Mouse (Mus musculus): Measurements from ENCODE around the gene Cdkal1. TPM values are rescaled to one million over a fixed set of nuclear protein-coding genes. Genes with fewer than 3 reads are reported as not detected.

Cdkal1 gene
- polyA plus RNA-seq, 1 experiment: 7.2 TPM

DNA sequence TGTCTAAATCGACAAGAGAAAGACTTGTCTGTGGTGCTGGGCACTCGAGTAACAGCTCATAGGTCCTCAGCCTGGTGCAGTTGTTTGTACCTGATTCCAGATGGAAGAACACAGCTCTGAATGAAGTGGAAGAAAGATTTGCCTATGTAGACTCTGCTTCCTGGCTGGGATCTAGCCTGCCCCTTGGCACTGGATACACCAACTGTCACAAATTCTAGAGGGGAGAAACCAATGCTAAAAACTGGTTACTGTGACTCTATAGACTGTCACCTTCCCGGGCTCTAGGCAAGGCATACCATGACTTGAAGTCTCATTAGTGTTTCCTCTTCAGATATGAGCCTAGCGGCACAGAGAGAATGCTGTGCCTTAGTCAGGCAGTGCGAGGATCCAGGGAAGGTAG, 366.0 kb downstream of the Cdkal1 start:
- TF ChIP-seq POLR2A (IDR thresholded peaks at IDR 0.05; ENCODE audit: borderline replicate concordance, extremely low read depth, insufficient read depth, insufficient read length, poor library complexity, severe bottlenecking): no peak
- no peak for TF ChIP-seq CTCF (IDR thresholded peaks at IDR 0.05; ENCODE audit: borderline replicate concordance, extremely low read depth, insufficient read depth, insufficient read length)
- DNase-seq (ENCODE audit: low read depth): peak; percentile 51

DNA sequence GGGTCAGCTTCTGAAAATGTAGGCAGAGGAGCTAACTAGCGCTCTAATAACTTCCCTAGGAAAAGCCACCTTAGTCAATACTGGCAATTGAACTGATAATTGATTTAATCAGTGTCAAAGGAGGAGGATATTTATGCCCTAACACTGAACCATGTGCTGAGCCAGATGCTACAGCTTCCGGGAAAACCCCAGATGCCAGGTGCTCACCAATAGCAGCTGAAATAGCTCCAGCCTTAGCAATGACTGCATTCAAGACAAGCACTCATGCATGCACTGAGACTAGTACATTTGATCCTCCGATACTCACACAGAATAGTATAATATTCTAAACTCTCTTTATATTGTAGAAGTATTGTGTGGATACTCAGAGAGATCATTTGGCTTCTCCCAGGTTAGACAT, 368.8 kb downstream of the Cdkal1 start:
- DNase-seq (ENCODE audit: low read depth): peak; percentile 71
- TF ChIP-seq POLR2A (IDR thresholded peaks at IDR 0.05; ENCODE audit: borderline replicate concordance, extremely low read depth, insufficient read depth, insufficient read length, poor library complexity, severe bottlenecking) (no peak), CTCF (IDR thresholded peaks at IDR 0.05; ENCODE audit: borderline replicate concordance, extremely low read depth, insufficient read depth, insufficient read length) (no peak)

DNA sequence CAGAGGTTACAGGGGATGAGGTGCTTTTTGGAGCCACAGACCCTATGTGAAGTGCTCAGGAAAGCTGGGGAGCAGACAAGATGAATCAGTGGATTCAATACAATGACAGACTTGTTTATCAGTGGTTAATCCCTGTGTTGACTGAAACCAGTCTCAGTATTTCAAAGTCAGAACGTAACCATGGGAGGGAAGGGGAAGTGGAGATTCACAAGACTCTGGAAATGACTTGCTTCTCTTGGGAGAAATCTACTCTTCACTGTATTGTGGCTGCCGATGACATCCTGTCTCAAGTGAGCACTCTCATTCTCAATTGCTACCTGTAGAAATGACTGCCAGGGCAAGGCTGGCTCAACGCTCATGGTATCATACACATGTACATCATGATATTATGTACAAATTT, 371.5 kb downstream of the Cdkal1 start:
- TF ChIP-seq CTCF (IDR thresholded peaks at IDR 0.05; ENCODE audit: borderline replicate concordance, extremely low read depth, insufficient read depth, insufficient read length): no peak
- no peak for TF ChIP-seq POLR2A (IDR thresholded peaks at IDR 0.05; ENCODE audit: borderline replicate concordance, extremely low read depth, insufficient read depth, insufficient read length, poor library complexity, severe bottlenecking)
- DNase-seq (ENCODE audit: low read depth): no peak

DNA sequence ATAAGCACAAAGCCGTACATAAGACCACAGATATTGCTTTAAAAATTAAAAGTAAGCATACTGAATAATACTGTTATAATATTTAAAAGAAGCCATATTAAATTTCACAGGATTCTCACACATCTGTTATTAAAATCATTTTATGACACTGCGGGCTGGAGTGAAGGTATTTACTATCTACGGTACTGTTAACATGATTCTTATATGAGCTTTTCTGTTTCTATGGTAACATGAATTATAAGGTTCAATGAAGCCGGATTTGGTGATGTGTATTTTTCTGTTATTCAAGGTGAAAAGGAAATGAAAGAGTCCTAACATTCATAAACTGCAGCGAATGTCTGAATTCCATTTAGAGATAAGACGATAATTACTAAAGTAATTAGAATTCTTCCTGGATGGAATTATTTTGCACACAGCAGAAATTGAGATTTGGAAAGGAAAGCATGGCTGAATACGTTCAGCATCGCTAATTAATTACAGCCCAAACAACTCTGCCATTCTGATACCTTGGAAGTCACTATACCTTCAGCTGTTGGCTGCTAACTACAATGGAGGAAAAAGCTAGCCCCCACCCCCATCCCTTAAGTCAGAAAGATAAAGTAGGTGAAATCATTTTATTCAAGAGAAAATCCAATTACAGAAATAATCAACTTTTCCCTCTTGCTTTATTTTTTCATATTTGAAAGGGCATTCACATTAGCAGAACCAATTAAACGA, 373.2 kb downstream of the Cdkal1 start:
- peak; percentile 60 for DNase-seq (ENCODE audit: low read depth)

DNA sequence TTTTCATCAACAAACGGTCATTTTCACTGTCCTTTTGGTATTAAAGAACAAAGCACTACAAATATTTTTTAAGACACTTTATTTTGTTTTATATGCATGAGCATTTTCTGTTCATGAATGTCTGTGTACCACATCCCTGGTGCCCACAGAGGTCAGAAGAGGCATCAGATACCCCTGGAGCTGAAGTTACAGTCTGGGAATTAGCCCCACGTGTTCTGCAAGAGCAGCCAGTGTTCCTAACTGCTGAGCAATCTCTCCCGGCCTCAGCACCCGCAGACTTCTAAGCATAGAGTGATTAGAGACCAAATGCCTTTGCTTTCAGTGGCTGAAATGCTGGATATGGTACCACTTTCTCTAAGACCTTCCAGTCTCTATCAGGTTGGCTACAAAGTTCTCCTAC, 379.1 kb downstream of the Cdkal1 start:
- DNase-seq (ENCODE audit: low read depth): no peak
- TF ChIP-seq POLR2A (IDR thresholded peaks at IDR 0.05; ENCODE audit: borderline replicate concordance, extremely low read depth, insufficient read depth, insufficient read length, poor library complexity, severe bottlenecking) (no peak), CTCF (IDR thresholded peaks at IDR 0.05; ENCODE audit: borderline replicate concordance, extremely low read depth, insufficient read depth, insufficient read length) (no peak)

More for the DNA sequence above, 373.2 kb downstream of the Cdkal1 start:
- TF ChIP-seq CTCF (IDR thresholded peaks at IDR 0.05; ENCODE audit: borderline replicate concordance, extremely low read depth, insufficient read depth, insufficient read length) (no peak), POLR2A (IDR thresholded peaks at IDR 0.05; ENCODE audit: borderline replicate concordance, extremely low read depth, insufficient read depth, insufficient read length, poor library complexity, severe bottlenecking) (no peak)

DNA sequence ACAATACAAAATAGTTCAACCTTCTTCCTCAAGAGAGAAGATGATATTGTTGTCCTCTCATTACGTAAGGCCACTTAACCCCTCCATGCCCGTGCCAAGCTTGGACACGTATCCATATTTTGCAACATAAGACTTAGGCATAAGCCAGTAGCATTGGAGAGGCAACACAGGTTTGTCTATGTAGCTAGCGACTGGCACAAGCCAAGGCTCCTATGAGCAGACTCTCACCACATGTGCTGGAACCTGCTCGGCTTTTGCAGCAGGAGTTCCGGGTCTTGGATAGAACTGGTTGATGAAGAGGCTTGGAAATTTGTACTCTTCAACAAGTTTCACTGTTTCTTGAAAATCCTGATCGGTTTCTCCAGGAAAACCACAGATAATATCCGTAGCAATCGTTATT, 381.2 kb downstream of the Cdkal1 start:
- TF ChIP-seq CTCF (IDR thresholded peaks at IDR 0.05; ENCODE audit: borderline replicate concordance, extremely low read depth, insufficient read depth, insufficient read length) (no peak), POLR2A (IDR thresholded peaks at IDR 0.05; ENCODE audit: borderline replicate concordance, extremely low read depth, insufficient read depth, insufficient read length, poor library complexity, severe bottlenecking) (no peak)
- DNase-seq (ENCODE audit: low read depth): no peak

DNA sequence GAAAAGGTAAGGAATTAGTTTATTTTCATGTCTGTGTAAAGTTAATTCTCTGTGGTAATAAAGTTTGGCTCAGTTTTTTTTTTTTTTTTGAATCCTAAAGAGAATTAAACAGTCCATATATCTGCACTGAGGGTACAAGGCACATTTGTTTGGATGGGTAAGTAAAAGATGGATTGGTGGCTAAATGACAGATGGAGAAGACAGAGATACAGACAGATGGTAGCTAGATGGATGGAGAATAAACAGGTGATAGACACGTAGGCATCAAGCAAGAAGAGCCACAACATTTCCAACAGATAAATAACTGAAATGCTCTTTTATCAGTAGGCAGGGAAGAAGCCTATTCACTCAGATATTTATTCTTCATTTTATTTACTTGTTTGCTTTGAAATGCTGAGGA, 381.7 kb downstream of the Cdkal1 start:
- TF ChIP-seq CTCF (IDR thresholded peaks at IDR 0.05; ENCODE audit: borderline replicate concordance, extremely low read depth, insufficient read depth, insufficient read length) (no peak), POLR2A (IDR thresholded peaks at IDR 0.05; ENCODE audit: borderline replicate concordance, extremely low read depth, insufficient read depth, insufficient read length, poor library complexity, severe bottlenecking) (no peak)
- DNase-seq (ENCODE audit: low read depth): no peak

DNA sequence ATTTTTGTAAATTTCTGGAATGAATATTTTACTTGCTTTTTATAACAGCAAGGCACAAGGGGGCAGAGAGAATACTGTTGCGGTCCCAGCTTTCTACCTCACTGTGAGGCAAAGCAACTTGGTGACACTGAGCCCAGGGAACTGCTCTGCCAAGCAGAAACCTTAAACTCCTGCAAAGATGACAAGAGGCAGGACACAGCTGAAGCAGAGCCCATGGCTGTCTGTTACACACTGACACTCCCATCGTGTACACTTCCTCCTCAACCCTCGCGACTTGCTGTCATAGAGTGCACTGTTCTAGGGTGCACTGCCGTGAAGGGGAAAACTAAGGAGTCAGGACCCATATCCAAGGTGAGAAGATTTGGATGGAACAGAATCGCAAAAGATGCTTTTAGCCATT, 393.2 kb downstream of the Cdkal1 start:
- DNase-seq (ENCODE audit: low read depth): no peak
- no peak for TF ChIP-seq POLR2A (IDR thresholded peaks at IDR 0.05; ENCODE audit: borderline replicate concordance, extremely low read depth, insufficient read depth, insufficient read length, poor library complexity, severe bottlenecking)
- TF ChIP-seq CTCF (IDR thresholded peaks at IDR 0.05; ENCODE audit: borderline replicate concordance, extremely low read depth, insufficient read depth, insufficient read length): no peak

DNA sequence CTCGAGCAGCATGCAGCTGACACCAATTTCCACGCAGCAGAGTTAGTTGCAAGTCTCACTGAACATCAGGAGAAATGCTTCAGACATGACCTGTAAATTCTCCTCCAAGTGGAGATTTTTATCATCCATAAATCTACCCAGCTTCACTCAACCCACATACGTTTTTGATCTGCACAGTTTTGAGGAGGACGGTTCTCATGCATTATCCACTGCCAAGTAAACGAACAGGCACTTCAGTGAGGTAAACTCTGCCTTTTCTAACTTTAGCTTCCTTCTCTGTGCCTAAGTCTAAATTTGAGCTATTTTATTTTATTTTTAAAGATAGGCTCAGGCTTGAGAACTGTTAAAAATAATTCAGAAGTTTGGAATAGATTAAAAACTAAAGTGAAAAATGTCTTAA, 394.7 kb downstream of the Cdkal1 start:
- TF ChIP-seq CTCF (IDR thresholded peaks at IDR 0.05; ENCODE audit: borderline replicate concordance, extremely low read depth, insufficient read depth, insufficient read length) (no peak), POLR2A (IDR thresholded peaks at IDR 0.05; ENCODE audit: borderline replicate concordance, extremely low read depth, insufficient read depth, insufficient read length, poor library complexity, severe bottlenecking) (no peak)
- no peak for DNase-seq (ENCODE audit: low read depth)

DNA sequence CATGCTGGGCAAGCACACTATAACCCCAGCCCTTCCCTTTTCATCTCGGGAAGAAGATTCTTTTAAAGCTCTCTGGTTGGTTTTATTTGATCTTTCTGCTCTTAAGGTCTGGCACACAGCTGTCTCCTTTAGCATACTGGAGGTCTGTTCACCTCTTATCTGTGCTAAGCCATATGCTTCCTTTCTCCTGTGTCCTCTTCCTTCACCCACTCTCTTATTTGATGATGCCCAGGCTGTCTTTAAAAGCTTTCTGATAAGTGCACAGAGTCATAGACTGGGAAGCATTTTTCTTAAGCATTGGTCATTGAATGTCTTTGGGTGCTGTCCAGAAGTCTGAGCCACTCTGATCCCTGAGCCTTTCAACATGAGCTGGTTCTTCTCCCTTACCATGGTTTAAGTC, 397.1 kb downstream of the Cdkal1 start:
- no peak for DNase-seq (ENCODE audit: low read depth)

DNA sequence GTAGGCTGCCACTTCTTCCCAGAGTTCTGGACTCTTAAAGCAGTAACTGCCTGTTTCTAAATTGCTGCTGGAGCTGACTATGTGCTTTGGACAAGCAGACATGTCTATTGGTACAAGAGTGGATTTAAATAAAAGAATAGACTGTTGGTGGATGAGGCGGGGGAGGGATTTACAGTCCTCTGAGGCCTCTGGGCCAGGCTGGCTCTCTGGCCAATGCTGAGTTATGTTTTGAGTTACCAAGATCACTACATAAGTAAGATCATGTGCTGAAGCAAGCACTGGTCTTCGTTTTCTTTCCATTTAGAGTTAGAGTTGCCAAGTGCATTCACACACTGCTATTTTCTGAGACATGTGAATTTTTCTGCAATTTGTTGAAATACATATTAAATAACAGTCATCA, 418.4 kb downstream of the Cdkal1 start:
- TF ChIP-seq POLR2A (IDR thresholded peaks at IDR 0.05; ENCODE audit: borderline replicate concordance, extremely low read depth, insufficient read depth, insufficient read length, poor library complexity, severe bottlenecking) (no peak), CTCF (IDR thresholded peaks at IDR 0.05; ENCODE audit: borderline replicate concordance, extremely low read depth, insufficient read depth, insufficient read length) (no peak)
- no peak for DNase-seq (ENCODE audit: low read depth)

More for the DNA sequence above, 397.1 kb downstream of the Cdkal1 start:
- TF ChIP-seq CTCF (IDR thresholded peaks at IDR 0.05; ENCODE audit: borderline replicate concordance, extremely low read depth, insufficient read depth, insufficient read length) (no peak), POLR2A (IDR thresholded peaks at IDR 0.05; ENCODE audit: borderline replicate concordance, extremely low read depth, insufficient read depth, insufficient read length, poor library complexity, severe bottlenecking) (no peak)

DNA sequence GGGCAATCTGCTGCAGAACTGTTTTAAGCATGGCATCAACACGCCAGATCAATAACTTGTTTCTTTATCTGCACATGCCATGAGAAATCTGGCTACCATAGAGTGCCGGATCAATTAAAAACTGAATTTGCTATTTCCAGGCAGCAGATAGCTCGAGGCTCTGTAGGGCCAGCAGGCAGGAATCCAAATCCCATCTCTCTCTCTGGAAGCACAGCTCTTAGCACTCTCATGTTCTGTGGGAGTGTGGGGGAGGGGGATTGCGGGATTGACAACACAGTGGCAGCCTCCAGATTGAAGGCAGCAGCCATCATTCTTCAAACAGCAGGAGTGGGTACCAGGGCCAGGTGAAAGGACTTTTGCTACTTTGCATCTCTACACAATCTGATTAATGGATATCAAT, 420.7 kb downstream of the Cdkal1 start:
- DNase-seq (ENCODE audit: low read depth): peak; percentile 92
- TF ChIP-seq POLR2A (IDR thresholded peaks at IDR 0.05; ENCODE audit: borderline replicate concordance, extremely low read depth, insufficient read depth, insufficient read length, poor library complexity, severe bottlenecking) (no peak), CTCF (IDR thresholded peaks at IDR 0.05; ENCODE audit: borderline replicate concordance, extremely low read depth, insufficient read depth, insufficient read length) (no peak)

All from brain, embryonic 14.5 days (tissue).